Mouse (Mus musculus): ENCODE data around the gene Pdia3. TPM values are rescaled to one million over a fixed set of nuclear protein-coding genes. Genes with fewer than 3 reads are reported as not detected.
"Not testable (repeated sequence)": the region's sequence is repeated elsewhere in the genome, so short reads cannot be mapped to it uniquely, and the experiment has no call there.

Pdia3 gene
- total RNA-seq (2021), result 100 to 1,000 TPM; 145 to 148 TPM
- polyA plus RNA-seq (2012; rRNA removed), result 76.0 and 96.6 TPM in 2 replicates
- long read RNA-seq, transcript Pdia3-201 (13 exons, 2,770 nt), result major isoform, 121 of 130 reads
- long read RNA-seq, partial matches to known transcripts, result 2 of 130 reads
- long read RNA-seq, other reads (novel, unspliced or antisense), result 7 of 130 reads

DNA sequence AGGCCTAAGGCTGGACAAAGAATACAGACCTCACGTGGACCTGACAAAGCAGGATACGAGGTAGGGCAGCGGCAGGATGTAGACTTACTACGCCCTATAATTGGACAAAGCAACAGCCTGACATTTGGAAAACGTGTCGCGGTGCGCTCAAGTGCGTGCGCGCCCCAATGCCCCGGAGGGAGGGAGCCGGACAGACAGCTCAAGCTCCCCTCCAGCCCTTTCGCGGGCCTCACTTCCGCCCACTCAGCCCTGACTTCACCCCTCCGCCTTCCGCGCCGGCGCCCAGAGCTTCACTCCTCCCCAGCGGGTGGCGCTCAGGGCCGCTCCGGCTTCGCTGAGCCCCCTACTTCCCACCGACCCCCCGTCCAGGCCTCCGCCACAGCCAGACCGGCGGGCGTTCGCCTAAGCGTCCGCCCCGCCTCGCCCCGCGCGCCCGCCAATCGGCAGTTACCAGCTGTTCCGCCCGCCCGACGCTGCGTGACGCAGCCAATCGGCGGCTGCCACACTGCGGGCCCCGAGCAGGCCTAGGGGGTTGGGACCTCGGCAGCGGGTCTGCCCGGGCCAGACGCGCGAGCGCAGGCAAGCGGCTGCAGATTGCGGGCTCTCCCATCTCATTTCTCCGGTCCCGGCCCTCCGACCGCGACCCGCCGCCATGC, at the start of gene Pdia3, which contains the start of gene Catsper2:
Gene Pdia3, plus strand, starts transcription at position 389 of the 656 bp plus-strand sequence.
Gene Catsper2, minus strand, starts transcription at position 406 of the 656 bp plus-strand sequence.
- intact Hi-C loops (cut with DNase I), result loop anchor here (2.0 to 5.0 kb wide), 3 partner anchors 35 to 141 kb away; partner anchors contain the start of genes Serf2 and Trp53bp1
- peak; percentile 88 for TF ChIP-seq EP300 (IDR thresholded peaks at IDR 0.05; ENCODE audit: insufficient read depth, low read depth, low read length)
- peak; percentile 60 for TF ChIP-seq CTCF (IDR thresholded peaks at IDR 0.05)
- peak; percentile 83 for TF ChIP-seq POLR2A (IDR thresholded peaks at IDR 0.05; ENCODE audit: insufficient read depth, low read depth, low read length)

DNA sequence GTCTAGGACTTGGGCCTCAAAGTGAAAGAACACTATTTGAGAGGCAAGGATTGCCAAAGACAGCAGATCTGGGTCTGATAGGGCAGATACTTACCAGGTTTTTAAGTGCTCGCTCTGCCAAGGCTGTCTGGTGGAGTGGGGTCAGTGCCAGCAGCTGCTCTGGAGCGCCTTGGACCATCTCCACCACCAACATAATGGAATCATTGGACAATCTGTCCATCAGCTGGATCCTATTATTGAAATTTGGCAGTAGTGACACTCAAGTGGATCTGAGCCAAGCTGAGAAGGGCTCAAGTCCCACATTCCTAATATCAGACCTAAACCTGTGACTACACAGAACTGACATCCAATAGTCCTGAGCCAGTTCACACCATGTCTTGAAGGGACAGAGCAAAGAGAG, 44.7 kb upstream of the Pdia3 start:
- no peaks in the 10 kb centered on the region for H3K27me3 ChIP-seq (ENCODE audit: control insufficient read depth, insufficient read depth, low read length)
- H3K4me1 ChIP-seq (ENCODE audit: control insufficient read depth, insufficient read depth, low read length), result no peaks in the 10 kb centered on the region
- no peaks in the 10 kb centered on the region for H3K79me2 ChIP-seq (replicated peaks; ENCODE audit: control insufficient read depth, insufficient read depth, low read length)
- no peak for DNase-seq
- WGBS, result 43% methylated on average over 2 of the region's 2 CpGs
- TF ChIP-seq CTCF (IDR thresholded peaks at IDR 0.05), result no peak
- TF ChIP-seq EP300 (IDR thresholded peaks at IDR 0.05; ENCODE audit: insufficient read depth, low read depth, low read length), result no peak
- TF ChIP-seq POLR2A (IDR thresholded peaks at IDR 0.05; ENCODE audit: insufficient read depth, low read depth, low read length), result no peak
- H3K4me3 ChIP-seq, result no peak overlapping the region
- no peak overlapping the region for H3K9ac ChIP-seq (ENCODE audit: low read depth, low read length)
- H3K27ac ChIP-seq, result no peak overlapping the region
- H3K36me3 ChIP-seq (ENCODE audit: control insufficient read depth, insufficient read depth, low read length), result no peaks in the 10 kb centered on the region
- intact Hi-C loops (cut with DNase I), result no loop called here

More for the DNA sequence above, at the start of gene Pdia3, which contains the start of gene Catsper2:
- H3K36me3 ChIP-seq (ENCODE audit: control insufficient read depth, insufficient read depth, low read length), result peaks cover 32% of the 10 kb centered on the region
- peak within 1 kb of the TSS; percentile 96 for H3K4me3 ChIP-seq
- H3K79me2 ChIP-seq (replicated peaks; ENCODE audit: control insufficient read depth, insufficient read depth, low read length), result no peaks in the 10 kb centered on the region; the same call in 1 of the 2 replicates
- H3K4me1 ChIP-seq (ENCODE audit: control insufficient read depth, insufficient read depth, low read length), result peaks cover 7% of the 10 kb centered on the region
- peak within 1 kb of the TSS; percentile 99 for H3K9ac ChIP-seq (ENCODE audit: low read depth, low read length)
- H3K27me3 ChIP-seq (ENCODE audit: control insufficient read depth, insufficient read depth, low read length), result no peaks in the 10 kb centered on the region
- WGBS, result under 1% methylated on average over 68 of the region's 68 CpGs
- DNase-seq, result peak; percentile 97 to 99
- peak within 1 kb of the TSS; percentile 96 for H3K27ac ChIP-seq

DNA sequence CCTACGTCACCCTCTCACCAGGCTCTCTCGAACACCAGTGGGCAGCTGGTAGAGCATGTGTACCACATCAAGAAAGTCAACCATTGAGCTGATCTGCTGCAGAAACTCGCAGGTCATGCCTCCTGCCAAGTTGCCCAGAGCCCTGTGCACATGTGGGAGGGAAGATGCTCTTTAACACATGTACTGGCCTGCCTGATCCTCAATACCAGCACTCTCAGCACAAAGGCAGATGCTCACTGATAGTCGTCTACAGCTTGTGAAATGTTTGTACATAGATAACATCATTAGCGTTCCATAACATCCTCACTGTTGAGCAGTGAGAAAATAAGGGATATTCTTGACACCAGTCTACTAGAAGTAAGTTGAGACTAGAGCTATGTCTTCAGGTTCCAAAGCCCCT, 42.7 kb upstream of the Pdia3 start:
- Histone ChIP-seq H3K27me3 (ENCODE audit: control insufficient read depth, insufficient read depth, low read length) (no peaks in the 10 kb centered on the region), H3K36me3 (ENCODE audit: control insufficient read depth, insufficient read depth, low read length) (no peaks in the 10 kb centered on the region), H3K27ac (no peak overlapping the region), H3K9ac (ENCODE audit: low read depth, low read length) (no peak overlapping the region), H3K79me2 (replicated peaks; ENCODE audit: control insufficient read depth, insufficient read depth, low read length) (no peaks in the 10 kb centered on the region), H3K4me3 (no peak overlapping the region), H3K4me1 (ENCODE audit: control insufficient read depth, insufficient read depth, low read length) (no peaks in the 10 kb centered on the region)
- intact Hi-C loops (cut with DNase I), result no loop called here
- DNase-seq, result no peak
- TF ChIP-seq CTCF (IDR thresholded peaks at IDR 0.05), result no peak
- TF ChIP-seq POLR2A (IDR thresholded peaks at IDR 0.05; ENCODE audit: insufficient read depth, low read depth, low read length), result no peak
- no peak for TF ChIP-seq EP300 (IDR thresholded peaks at IDR 0.05; ENCODE audit: insufficient read depth, low read depth, low read length)
- WGBS, result 85% methylated on average over 5 of the region's 5 CpGs

DNA sequence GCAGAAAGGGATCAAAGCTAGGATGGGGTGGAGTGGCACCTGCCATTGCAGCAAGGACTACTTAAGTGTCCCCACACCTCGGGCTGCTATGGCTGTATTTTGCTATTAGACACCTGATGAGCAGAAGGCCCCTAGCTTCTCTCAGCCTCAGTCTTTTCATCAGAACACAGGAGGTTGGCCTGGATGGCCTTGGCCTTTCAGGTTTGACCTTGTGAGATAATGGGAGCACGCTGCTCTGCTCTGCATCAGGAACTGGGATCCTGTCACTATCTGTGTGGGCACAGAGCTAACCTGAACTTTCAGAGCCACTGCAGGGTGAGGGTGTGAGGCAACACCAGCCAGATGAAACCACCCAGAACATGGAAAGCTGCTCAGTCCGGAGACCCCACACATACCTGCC, 41.3 kb upstream of the Pdia3 start:
- TF ChIP-seq POLR2A (IDR thresholded peaks at IDR 0.05; ENCODE audit: insufficient read depth, low read depth, low read length) (no peak), CTCF (IDR thresholded peaks at IDR 0.05) (no peak), EP300 (IDR thresholded peaks at IDR 0.05; ENCODE audit: insufficient read depth, low read depth, low read length) (no peak)
- Histone ChIP-seq H3K27ac (no peak overlapping the region), H3K9ac (ENCODE audit: low read depth, low read length) (no peak overlapping the region), H3K79me2 (replicated peaks; ENCODE audit: control insufficient read depth, insufficient read depth, low read length) (no peaks in the 10 kb centered on the region), H3K4me1 (ENCODE audit: control insufficient read depth, insufficient read depth, low read length) (no peaks in the 10 kb centered on the region), H3K27me3 (ENCODE audit: control insufficient read depth, insufficient read depth, low read length) (no peaks in the 10 kb centered on the region), H3K4me3 (no peak overlapping the region), H3K36me3 (ENCODE audit: control insufficient read depth, insufficient read depth, low read length) (no peaks in the 10 kb centered on the region)
- intact Hi-C loops (cut with DNase I), result no loop called here
- WGBS, result 57% methylated on average over 3 of the region's 3 CpGs
- no peak for DNase-seq

DNA sequence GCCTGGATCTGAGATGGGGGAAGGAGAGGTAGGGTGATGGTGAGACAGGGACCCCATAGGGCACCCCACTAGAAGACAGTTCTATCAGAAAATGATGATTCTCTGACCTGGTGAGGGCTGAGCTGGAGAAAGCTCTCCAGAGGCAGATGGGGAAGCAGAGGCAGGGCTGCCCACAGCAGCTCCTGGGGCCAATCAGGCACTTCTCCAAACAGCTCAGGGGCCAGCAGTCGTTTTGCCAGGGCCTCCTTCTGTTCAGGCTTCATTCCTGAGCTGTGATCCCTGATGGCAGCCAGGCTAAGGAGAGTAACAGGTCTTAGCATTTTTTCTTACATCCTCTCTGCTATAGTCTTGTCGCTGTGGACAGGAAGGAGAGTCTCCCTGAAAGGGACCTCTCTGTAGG, 38.8 kb upstream of the Pdia3 start:
- DNase-seq, result no peak
- no peak overlapping the region for H3K9ac ChIP-seq (ENCODE audit: low read depth, low read length)
- H3K4me3 ChIP-seq, result no peak overlapping the region
- H3K4me1 ChIP-seq (ENCODE audit: control insufficient read depth, insufficient read depth, low read length), result no peaks in the 10 kb centered on the region
- intact Hi-C loops (cut with DNase I), result no loop called here
- H3K79me2 ChIP-seq (replicated peaks; ENCODE audit: control insufficient read depth, insufficient read depth, low read length), result no peaks in the 10 kb centered on the region
- no peak overlapping the region for H3K27ac ChIP-seq
- H3K36me3 ChIP-seq (ENCODE audit: control insufficient read depth, insufficient read depth, low read length), result no peaks in the 10 kb centered on the region
- WGBS, result 35% methylated on average over 2 of the region's 2 CpGs
- TF ChIP-seq POLR2A (IDR thresholded peaks at IDR 0.05; ENCODE audit: insufficient read depth, low read depth, low read length), result no peak
- no peak for TF ChIP-seq CTCF (IDR thresholded peaks at IDR 0.05)
- TF ChIP-seq EP300 (IDR thresholded peaks at IDR 0.05; ENCODE audit: insufficient read depth, low read depth, low read length), result no peak
- H3K27me3 ChIP-seq (ENCODE audit: control insufficient read depth, insufficient read depth, low read length), result no peaks in the 10 kb centered on the region

DNA sequence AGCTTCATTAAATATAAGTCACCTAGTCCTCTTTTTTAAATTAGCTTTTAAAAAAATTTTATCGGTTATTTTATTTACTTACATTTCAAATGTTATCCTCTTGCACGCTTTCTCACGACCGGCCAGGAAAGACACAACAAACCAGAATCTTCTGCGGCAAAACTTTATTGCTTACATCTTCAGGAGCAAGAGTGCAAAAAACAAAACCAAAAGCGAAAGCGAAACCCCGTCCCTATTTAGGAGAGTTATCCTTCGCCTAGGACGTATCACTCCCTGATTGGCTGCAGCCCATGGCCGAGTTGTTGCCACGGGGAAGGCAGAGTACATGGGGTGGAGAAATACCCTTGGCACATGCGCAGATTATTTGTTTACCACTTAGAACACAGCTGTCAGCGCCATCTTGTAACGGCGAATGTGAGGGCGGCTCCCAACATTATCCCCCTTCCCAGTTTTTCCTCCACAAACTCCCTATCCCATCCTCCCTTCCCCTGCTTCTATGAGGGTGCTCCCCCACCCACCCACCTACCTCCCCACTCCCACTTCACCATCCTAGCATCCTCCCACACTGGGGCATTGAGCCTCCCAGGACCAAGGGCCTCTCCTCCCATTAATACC, 26.5 kb upstream of the Pdia3 start, which contains the start of gene Strc:
Gene Strc, minus strand, starts transcription at position 208 of the 615 bp plus-strand sequence.
- intact Hi-C loops (cut with DNase I); H3K36me3 ChIP-seq (ENCODE audit: control insufficient read depth, insufficient read depth, low read length); H3K4me3 ChIP-seq; H3K9ac ChIP-seq (ENCODE audit: low read depth, low read length); DNase-seq; H3K4me1 ChIP-seq (ENCODE audit: control insufficient read depth, insufficient read depth, low read length); H3K79me2 ChIP-seq (replicated peaks; ENCODE audit: control insufficient read depth, insufficient read depth, low read length); H3K27me3 ChIP-seq (ENCODE audit: control insufficient read depth, insufficient read depth, low read length); H3K27ac ChIP-seq: not testable (repeated sequence)
- 95% methylated on average over 17 of the region's 17 CpGs for WGBS
